Mouse (Mus musculus) MN1 (cell line): ENCODE results near the gene Hist1h2ab.
A peak's percentile ranks its signal among the peaks of the same experiment; 100 is the strongest.

ENCODE experiments used
- DNase-seq: peaks from one replicate; pipeline ENCODE4 v3.0.0-alpha.2; 2016; ENCODE audit warnings: low spot score

Hist1h2ab gene

DNA sequence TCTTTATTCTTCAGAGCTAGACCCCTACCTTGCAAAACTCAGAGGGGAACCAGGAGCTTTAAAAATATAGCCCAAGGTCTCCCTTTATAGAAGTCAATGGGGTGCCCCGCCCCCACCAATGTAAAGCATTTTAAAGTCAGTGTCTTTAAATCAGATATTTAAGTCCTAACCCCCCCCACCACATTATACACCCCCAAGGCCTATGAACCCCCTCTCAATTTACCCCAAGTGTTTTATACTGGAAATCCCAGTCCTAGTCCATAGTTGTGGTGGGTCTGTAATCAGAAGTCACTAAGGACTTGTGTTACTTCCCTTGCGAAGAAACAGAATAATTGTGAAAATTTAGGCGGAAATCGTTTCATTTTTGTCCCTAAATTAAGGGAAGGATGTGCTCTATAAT is 12.9 kb upstream of the Hist1h2ab start:
- DNase-seq, result no peak

DNA sequence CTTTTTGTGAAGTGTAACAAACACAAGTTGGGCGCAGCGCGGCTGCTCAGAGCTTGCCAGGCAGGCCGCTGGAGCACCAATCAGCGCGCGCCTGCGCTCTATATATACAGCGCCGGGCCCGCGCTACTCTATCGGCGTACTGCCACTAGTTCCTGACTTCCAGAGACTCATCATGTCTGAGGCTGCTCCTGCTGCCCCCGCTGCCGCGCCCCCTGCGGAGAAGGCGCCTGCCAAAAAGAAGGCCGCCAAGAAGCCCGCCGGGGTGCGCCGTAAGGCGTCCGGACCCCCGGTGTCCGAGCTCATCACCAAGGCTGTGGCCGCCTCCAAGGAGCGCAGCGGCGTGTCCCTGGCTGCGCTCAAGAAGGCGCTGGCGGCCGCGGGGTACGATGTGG is 12.3 kb upstream of the Hist1h2ab start, which contains the start of gene Hist1h1c:
Gene Hist1h1c, plus strand, starts transcription at position 132 of the 392 bp plus-strand sequence.
- DNase-seq, result peak; percentile 90

DNA sequence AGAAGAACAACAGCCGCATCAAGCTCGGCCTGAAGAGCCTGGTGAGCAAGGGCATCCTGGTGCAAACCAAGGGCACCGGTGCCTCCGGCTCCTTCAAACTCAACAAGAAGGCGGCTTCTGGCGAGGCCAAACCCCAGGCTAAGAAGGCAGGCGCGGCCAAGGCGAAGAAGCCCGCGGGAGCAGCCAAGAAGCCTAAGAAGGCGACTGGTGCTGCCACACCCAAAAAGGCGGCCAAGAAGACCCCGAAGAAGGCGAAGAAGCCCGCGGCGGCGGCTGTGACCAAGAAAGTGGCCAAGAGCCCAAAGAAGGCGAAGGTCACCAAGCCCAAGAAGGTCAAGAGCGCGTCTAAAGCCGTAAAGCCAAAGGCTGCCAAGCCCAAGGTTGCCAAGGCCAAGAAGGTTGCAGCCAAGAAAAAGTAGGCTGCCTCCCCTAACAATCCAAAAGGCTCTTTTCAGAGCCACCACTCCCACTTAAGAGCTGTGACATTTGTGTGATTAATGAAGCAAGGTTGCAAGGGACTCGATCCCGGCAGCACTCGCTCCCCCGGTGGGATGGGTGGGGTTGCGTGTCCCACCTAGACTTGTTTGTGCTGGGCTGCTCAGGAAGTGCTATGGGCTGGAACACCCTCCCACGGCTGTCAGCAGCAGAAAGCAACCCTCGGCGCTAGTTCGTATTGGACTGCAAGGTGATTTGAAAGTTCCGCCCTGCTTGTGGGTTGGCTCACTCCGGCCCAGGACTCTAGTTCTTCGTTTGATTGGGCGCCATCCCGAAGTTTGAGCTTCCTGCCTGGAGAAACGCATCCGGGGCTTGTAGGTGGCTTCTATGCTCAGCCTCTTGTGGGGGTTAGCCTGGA is 11.6 kb upstream of the Hist1h2ab start:
- DNase-seq, result peak; percentile 90

DNA sequence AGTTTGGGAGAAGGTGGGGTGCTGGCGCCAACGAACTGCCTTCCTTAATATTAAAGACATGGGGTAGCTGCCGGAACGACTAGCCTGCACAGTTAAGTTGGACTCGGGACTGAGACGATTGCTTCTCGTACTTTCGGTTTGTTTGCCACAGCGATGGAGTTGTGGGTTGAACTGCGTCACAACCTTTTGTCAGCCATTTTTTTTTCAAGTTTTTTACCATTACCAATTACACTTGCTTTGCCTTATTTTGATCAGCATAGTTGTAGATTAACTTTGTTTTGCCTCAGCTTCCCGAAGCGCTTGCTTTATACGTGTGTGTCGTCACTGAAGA is 11.0 kb upstream of the Hist1h2ab start:
- DNase-seq, result no peak

DNA sequence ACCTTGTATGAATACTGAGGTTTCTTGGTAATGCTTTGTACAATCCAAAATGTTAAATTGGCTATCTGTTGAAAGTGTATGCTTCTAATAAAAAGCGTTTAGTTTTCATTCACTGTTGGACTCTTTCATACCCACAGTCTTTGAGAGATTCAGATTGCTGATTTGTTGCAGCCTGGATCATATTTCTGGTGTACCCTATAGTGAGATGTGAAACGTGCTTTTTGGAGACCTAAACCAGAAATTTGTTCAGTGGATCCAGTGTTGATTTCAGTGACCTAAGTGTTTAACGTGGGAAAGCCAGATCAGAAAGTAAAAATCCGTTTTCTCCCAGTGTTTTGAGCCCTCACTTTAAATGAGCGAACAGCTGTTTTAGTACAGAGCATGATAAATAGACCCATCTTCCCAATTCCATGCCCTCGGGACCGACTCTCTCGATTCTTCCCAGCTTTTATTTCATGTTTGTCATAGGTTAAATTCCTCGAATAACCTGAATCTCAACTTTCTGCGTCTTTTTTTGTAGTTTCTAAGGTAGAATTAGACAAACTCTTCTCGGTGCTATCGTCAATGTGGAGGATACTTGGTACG is 10.6 kb upstream of the Hist1h2ab start:
- no peak for DNase-seq

DNA sequence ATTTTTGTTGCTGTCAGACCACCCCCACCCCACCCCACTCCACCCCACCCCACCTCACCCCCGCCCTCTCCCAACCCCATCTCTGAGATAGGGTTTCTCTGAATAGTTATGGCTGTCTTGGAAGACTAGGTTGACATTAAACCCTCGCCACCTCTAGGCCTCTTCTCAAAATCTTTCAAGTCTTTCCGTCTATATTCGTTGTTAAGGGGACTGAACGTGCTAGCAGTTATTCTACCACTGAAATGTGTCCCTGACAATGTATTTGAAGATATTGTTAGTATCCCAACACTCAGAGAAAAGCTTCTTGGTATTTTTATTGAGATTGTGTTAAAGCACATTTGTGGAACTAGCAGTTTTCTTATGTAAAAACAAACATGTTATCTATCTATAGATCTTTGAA is 10.0 kb upstream of the Hist1h2ab start:
- no peak for DNase-seq

DNA sequence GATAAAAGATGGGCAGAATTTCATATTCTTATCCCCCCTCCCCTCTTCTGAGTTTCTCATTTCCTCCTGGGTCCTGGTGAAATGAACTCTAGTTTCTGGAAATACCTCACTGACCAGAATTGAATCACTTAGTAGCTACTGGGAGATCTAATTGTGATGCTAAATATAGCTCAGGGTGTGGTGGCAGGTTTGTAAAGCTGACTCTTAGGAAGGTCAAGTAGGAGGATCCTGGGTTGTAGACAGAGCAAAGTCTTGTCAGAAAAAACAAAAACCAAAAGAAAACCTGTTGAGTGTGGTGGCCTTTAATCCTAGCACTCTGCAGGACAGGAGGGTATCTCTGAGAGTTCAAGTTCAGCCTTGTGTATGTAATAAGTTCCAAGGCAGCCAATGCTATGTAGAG is 8.9 kb upstream of the Hist1h2ab start:
- no peak for DNase-seq

DNA sequence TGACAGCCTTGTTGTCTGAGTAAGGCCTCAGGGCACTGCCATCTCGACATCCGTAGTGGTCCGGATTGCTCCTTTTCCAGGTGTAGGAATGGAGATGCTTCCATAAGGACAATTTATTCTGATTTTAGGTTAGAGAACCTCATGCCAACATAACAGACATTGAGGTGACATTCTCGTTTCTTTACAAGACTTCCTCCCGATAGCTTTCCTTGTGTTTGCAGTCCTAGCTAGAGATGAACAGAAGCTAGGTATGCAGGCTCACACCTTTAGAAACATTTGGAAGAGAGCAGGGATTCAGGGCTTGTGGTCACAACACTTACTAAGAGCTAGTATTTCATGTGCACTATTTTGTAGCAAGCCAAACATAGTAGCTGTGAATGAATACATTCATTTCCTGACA is 7.7 kb upstream of the Hist1h2ab start:
- no peak for DNase-seq

DNA sequence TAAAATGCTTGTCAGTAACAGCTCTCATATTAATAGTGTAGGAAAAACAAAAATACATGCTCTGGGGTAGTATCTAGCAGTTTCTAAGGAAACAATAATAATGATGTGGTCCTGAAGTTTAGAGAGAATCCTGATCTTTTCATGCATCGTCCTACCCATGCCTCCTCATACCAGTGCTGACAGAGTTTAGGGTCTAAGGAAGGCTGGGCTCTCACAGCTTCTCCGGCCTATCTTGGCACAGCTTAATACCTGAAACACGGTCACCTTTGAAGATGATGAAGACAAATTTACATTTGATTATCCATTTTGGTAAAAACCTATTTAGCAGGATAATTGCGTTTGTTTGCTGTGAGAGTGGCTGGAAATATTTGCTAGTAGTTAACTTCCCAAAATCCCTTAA is 7.0 kb upstream of the Hist1h2ab start:
- no peak for DNase-seq

DNA sequence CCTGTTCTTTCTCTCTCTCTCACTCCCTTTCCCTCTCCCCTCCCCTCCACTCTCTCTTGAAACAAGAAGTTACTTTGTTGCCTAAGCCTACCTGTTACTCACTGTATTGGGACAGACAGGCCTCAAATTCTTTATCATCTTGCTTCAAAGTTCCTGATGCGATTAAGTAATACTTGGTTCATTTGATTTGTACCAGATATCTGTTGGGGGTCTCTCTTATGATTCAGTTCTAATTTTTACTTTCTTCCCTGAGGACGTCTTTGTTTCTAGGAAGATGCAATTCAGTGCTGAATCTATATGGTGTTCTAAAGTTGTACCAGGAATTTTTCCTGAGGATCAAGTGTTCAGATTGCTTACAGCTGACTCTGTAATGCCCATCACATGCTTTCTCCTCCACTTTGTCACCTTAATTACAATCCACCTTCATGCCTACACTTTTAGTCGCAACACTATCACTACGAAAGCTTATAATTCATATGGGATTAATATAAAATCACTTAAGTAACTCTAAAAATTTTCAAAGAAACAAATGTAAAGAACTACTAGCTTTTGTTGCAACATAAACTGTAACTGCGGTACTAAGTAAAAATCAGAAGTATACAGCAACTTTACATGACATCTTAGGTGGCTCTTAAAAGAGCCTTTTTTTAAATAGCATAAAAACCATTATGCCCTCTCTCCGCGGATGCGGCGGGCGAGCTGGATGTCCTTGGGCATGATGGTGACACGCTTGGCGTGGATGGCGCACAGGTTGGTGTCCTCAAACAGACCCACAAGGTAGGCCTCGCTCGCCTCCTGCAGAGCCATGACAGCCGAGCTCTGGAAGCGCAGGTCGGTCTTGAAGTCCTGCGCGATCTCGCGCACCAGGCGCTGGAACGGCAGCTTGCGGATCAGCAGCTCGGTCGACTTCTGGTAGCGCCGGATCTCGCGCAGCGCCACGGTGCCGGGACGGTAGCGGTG is 6.2 kb upstream of the Hist1h2ab start:
- DNase-seq, result no peak

DNA sequence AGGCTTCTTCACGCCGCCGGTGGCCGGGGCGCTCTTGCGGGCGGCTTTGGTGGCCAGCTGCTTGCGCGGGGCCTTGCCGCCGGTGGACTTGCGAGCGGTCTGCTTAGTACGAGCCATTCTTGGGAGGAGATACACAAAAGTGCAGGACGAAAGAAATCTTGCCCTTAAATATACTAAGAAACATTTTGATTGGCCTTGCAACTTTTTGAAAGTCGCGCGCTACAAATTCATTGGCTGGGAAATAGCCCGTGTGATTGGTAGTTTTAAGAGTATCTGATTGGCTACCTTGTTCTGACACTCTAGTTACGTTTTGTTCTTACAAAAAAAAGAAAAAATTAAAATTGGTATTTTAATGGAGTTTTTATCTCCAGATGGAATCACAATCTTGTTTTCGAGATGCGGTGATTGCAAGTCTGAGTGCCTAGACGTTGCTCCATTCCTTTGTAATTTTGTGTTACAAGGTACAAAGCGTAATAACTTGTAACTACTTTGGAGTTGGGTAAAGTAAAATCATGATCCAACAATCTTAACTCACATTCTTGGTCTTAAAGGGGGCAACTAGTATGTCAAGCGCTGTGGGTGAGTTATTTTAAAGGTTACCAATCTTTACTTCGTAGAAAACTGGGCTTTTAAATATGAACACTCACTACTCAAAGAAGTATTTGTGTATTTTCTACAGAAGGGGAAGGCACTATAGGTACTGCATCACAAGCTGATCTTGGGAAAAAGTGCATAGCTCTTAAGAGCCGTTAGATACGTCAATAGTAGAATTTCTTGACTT is 5.4 kb upstream of the Hist1h2ab start, which contains the start of gene Hist1h3c:
Gene Hist1h3c, minus strand, starts transcription at position 222 of the 781 bp plus-strand sequence.
- DNase-seq, result peak; percentile 89

DNA sequence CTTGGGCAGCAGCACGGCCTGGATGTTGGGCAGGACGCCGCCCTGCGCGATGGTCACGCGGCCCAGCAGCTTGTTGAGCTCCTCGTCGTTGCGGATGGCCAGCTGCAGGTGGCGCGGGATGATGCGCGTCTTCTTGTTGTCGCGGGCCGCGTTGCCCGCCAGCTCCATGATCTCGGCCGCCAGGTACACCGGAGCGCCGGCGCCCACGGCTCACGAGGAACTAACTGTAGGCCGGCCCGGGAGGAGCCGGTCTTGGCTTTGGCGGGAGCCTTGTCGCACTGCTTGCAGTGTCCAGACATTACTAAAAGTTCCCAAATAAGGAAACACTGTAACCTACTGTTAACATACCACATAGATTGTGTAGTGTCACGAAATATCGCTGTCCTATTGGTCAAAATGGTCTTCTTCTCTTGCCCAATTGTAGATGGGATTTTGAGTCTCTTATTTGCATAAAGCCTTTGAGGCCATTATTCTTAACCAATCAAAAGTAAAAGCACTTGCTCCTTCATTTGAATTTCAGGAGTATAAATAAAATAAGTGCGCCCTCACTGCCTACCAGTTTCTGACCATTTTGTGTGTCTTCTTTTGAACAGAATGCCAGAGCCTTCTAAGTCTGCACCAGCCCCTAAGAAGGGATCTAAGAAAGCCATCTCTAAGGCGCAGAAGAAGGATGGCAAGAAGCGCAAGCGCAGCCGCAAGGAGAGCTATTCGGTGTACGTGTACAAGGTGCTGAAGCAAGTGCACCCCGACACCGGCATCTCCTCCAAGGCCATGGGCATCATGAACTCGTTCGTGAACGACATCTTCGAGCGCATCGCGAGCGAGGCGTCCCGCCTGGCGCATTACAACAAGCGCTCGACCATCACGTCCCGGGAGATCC is 4.5 kb upstream of the Hist1h2ab start, which contains the start of gene Hist1h2bb:
Gene Hist1h2bb, plus strand, starts transcription at position 534 of the 880 bp plus-strand sequence.
- DNase-seq, result peak; percentile 93

DNA sequence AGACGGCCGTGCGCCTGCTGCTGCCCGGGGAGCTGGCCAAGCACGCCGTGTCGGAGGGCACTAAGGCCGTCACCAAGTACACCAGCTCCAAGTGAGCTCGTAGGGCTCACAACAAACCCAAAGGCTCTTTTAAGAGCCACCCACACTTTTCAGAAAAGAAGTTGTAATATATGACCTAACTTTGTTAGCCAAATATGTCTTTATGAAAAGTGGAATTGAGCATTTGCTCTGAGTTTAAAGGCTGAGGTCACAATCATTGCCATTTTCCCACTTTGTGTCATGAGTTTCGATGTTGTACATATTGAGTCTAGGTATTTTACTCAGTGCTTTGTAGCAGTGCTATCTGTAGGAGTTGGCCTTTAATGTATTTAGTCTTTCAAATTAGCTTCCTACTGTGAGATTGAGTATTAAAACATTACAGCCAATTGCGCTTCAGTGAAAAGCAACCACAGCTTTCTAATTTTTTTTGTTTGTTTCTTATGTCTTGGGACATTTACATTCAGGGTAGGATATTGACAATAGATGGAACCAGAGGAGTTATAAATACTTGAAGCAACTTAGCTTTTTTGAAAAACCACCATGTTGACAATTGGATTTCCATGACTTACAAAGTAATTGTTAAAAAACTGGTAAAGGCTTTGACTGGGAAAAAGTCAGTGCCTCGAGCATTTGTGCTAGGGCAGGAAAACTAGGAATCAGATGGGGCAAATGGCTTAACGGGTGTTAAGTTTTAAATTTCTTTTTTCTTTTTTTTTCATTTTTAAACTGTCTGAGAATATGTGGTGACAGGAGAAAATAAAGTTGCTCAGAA is 3.6 kb upstream of the Hist1h2ab start:
- no peak for DNase-seq

DNA sequence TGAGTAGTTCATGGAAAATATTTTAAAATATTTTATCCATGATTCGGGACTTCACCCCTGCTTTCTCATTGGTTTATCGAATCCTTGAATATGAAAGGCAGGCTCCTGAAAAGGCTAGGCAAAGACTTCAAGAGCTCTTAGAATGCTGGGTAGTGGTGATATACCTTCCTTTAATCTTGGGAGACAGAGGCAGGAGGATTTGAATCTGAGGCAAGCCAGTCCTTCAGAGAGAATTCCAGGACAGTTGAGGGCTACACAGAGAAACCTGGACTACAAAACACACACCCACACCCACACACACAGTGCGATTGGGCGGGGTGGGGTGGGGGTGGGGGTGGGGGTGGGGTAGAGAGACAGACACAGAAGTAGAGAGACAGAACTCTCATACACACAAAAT is 3.0 kb upstream of the Hist1h2ab start:
- no peak for DNase-seq

DNA sequence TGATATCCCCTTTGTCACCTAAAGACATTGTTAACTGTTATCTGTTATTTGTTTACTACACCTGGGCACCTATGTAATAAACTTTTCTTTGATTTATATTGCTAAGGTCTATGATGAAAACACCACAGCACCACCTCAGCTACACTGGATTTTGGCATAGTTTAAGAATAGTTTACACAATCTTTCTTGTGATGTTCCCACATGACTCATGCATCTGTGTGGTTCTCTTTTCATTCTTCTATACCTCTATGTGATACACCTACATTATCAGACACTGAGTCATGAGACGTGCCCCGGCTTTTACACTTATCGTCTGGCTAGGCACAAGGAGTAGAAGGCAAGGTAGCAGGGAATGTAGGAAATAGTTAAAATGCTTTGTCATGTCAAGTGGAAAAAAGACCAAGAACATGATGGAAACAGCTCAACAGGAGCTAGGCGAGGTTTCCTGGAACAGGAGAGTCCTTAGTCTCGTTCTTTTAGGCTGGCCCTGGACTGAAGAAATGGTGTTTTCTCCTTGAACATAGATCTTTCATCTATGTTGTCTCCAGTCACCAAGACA is 1.3 kb upstream of the Hist1h2ab start:
- DNase-seq, result no peak

DNA sequence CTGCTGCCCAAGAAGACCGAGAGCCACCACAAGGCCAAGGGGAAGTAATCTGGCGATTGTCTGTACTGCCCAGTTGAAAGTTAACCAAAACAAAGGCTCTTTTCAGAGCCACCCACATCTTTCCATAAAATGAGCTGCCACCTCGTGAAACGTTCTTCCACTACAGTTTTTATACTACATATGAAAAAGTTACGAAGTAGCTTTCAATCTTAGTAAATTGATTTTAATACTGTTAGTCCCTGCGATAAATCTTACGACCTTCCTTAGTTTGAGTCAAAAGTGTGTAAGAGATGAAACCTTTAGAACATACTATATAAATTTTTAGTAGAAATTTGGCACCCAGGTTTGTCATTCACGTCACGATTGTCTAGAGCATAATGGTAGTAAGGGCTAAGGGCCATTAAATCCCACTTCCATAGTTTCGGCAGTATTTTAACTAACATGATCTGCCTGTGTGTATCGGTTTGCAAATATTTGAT is 591 bp downstream of the Hist1h2ab start:
- DNase-seq, result no peak

DNA sequence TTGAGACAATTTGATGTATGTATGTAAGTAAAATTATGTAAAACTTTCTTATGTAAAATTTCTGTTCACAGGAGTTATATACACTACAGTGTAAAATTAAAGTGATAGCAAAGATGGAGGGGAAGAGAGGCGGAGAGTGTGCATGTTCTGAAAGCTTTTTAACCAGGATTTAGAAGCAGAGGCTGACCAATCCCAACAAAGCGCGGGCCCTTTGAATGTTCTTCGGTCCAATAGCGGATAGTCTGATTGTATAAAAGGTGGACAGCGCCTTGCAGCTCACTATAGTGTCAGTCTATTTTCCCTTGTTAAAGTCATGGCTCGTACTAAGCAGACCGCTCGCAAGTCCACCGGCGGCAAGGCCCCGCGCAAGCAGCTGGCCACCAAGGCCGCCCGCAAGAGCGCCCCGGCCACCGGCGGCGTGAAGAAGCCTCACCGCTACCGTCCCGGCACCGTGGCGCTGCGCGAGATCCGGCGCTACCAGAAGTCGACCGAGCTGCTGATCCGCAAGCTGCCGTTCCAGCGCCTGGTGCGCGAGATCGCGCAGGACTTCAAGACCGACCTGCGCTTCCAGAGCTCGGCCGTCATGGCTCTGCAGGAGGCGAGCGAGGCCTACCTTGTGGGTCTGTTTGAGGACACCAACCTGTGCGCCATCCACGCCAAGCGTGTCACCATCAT is 1.3 kb downstream of the Hist1h2ab start, which contains the start of gene Hist1h3b:
Gene Hist1h3b, plus strand, starts transcription at position 201 of the 675 bp plus-strand sequence.
- peak; percentile 94 for DNase-seq

DNA sequence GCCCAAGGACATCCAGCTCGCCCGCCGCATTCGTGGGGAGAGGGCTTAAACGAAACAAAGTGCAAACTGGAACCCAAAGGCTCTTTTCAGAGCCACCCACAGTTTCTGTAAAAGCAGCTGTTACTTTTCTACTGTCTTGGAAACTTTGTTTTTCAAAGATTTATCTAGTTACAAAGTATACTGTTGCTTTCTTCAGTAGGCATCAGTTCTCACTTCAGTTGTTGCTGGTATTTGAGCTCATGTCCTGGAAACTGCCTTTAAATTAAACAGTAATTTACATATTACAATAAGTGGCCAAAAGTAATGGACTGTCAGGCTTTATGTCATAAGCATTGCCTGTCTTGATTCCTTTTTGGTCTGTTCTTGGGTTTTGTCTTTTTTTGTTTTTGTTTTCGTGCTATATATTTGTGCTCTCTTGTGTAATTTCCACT is 1.8 kb downstream of the Hist1h2ab start:
- no peak for DNase-seq
